Mouse (Mus musculus) activated CD4-positive, CD25-positive, alpha-beta regulatory T cell (primary cell): ENCODE results near the gene Impg2. TPM values are rescaled to one million over a fixed set of nuclear protein-coding genes. Genes with fewer than 3 reads are reported as not detected.

Experiments
- polyA plus RNA-seq, 2 experiments: library from polyadenylated mRNA; unstranded; fragments of 100-300 nt; shearing (Covaris generic); gene quantifications; one replicate each; pipeline ENCODE4 v1.2.1; 2017

The Impg2 gene
- polyA plus RNA-seq = under 1 TPM; 0.05 to 0.19 TPM

DNA sequence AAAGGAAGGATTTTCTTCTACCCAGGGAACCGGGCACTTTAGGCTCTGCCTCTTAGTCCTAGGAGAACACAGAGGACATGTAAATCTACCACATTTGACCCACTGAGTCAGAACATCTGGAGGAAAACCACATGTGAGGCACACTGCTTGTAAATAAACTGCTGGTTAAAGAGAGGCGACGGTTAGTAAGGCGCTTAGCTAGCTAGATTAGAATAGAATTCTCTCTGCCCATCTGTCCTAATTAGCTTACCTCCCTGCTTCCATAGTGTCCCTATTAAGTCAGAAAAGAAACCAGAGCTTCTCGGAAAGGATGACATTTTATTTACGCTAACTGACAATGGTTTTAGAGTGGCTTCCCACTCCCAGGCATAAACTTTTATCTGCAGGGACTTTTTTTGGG, at the start of gene Impg2:
TSS of gene Impg2 (plus strand) at position 263 of the 400 bp plus-strand sequence.

Other genes starting within 250 kb of the Impg2 start
- 100 to 1,000 TPM; 635 to 980 TPM for gene Rpl24, start 238.0 kb upstream of the Impg2 start, polyA plus RNA-seq
- 10 to 100 TPM; 33.0 to 33.2 TPM for gene Zbtb11, start 230.4 kb upstream of the Impg2 start, polyA plus RNA-seq
- 100 to 1,000 TPM in 1 of 2 experiments, 10 to 100 TPM in 1; 79.4 to 102 TPM for gene Pcnp, start 174.6 kb upstream of the Impg2 start, polyA plus RNA-seq
- gene Trmt10c, start 166.5 kb upstream of the Impg2 start, polyA plus RNA-seq = 10 to 100 TPM; 26.6 to 33.9 TPM
- 10 to 100 TPM; 49.9 to 57.8 TPM for gene Senp7, start 156.0 kb upstream of the Impg2 start, polyA plus RNA-seq